Mouse (Mus musculus) liver, embryonic 11.5 days (tissue): ENCODE measurements around the gene Nkx2-5. TPM values are rescaled to one million over a fixed set of nuclear protein-coding genes. Genes with fewer than 3 reads are reported as not detected.

ENCODE experiments used
- ATAC-seq: fragments of 200-750 bp; cut with Nextera tagmentation; replicated peaks from 2 replicates; pipeline ENCODE4 v1.8.0; 2017; ENCODE audit warnings: moderate number of reproducible peaks, mild to moderate bottlenecking, moderate TSS enrichment, moderate library complexity; ENCODE audit not compliant: low FRiP score
- DNase-seq: peaks from one replicate; pipeline ENCODE4 v3.0.0-alpha.2; 2017; ENCODE audit warnings: low spot score
- H3K27ac ChIP-seq: fragments of 300-500 bp; sonication (generic); 2 replicates; pipeline ENCODE4 v1.5.1; 2014; ENCODE audit warnings: mild to moderate bottlenecking, low read depth, low read length, control low read depth
- H3K27me3 ChIP-seq: fragments of 300-500 bp; sonication (generic); replicated peaks from 2 replicates; pipeline ENCODE4 v1.6.1; 2014; ENCODE audit warnings: low read length, mixed read lengths; ENCODE audit not compliant: control insufficient read depth, insufficient read depth
- H3K36me3 ChIP-seq: fragments of 300-500 bp; sonication (generic); 2 replicates; pipeline ENCODE4 v1.6.1; 2014; ENCODE audit warnings: mild to moderate bottlenecking, low read length, moderate library complexity, mixed read lengths; ENCODE audit not compliant: control insufficient read depth, insufficient read depth
- H3K4me1 ChIP-seq: fragments of 300-500 bp; sonication (generic); replicated peaks from 2 replicates; pipeline ENCODE4 v1.6.1; 2014; ENCODE audit warnings: low read length, mixed read lengths; ENCODE audit not compliant: control insufficient read depth, insufficient read depth
- H3K4me2 ChIP-seq: fragments of 300-500 bp; sonication (generic); 2 replicates; pipeline ENCODE4 v1.6.1; 2014; ENCODE audit warnings: mild to moderate bottlenecking, control low read depth, moderate library complexity
- H3K4me3 ChIP-seq: fragments of 300-500 bp; sonication (generic); 2 replicates; pipeline ENCODE4 v1.5.1; 2014; ENCODE audit warnings: low read depth, low read length, control low read depth
- H3K9ac ChIP-seq: fragments of 300-500 bp; sonication (generic); 2 replicates; pipeline ENCODE4 v1.6.1; 2014; ENCODE audit warnings: low read depth, low read length, control low read depth
- H3K9me3 ChIP-seq: fragments of 300-500 bp; sonication (generic); 2 replicates; pipeline ENCODE4 v1.6.1; 2016; ENCODE audit warnings: low read length, inconsistent platforms, mixed read lengths; ENCODE audit not compliant: control insufficient read depth
- WGBS: fragments of 180-500 bp; shearing (Covaris S2); extraction: QIAGEN DNeasy Blood & Tissue Kit; methylation state at CpG from one replicate; pipeline ENCODE4 v1.1.7; 2014; 5-methylcytosine and 5-hydroxymethylcytosine counted together
- polyA plus RNA-seq: library from polyadenylated mRNA; unstranded; fragments of >200 nt; fragmentation: Nextera tagmentation; extraction: Ambion mirVana; gene quantifications from 2 replicates; pipeline ENCODE4 v1.2.1, GENCODE M21; 2014

Nkx2-5 gene
- polyA plus RNA-seq, 1 experiment from 2014 or later: 2.1 TPM

DNA sequence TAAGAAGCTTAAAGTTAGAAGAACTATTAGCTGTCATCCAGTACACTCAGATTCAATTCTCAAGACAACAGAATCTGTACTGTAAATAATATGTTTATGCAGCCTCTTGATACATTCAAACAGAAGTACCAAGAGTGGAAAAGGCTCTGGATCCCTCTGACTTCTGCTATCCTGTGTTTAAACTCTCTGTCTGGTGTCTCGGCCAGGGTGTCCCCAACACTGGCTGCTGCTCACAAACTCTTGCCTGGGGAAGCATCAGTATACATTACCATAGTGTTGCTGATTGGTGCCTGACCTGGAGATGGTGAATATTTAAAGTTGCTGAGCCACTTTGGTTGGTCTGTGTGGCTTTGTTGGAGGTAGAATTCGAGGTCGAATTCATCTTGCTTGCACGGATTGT is 17.0 kb upstream of the Nkx2-5 start:
- H3K9me3 ChIP-seq: no peaks in the 10 kb centered on the region
- no peaks in the 10 kb centered on the region for H3K36me3 ChIP-seq
- no peaks in the 10 kb centered on the region for H3K4me1 ChIP-seq
- no peak overlapping the region for H3K4me2 ChIP-seq
- no peak overlapping the region for H3K27ac ChIP-seq
- 71% methylated on average over 4 of the region's 4 CpGs for WGBS
- DNase-seq: no peak
- H3K4me3 ChIP-seq: no peak overlapping the region
- peaks cover 37% of the 10 kb centered on the region for H3K27me3 ChIP-seq
- ATAC-seq: no peak
- H3K9ac ChIP-seq: no peak overlapping the region

DNA sequence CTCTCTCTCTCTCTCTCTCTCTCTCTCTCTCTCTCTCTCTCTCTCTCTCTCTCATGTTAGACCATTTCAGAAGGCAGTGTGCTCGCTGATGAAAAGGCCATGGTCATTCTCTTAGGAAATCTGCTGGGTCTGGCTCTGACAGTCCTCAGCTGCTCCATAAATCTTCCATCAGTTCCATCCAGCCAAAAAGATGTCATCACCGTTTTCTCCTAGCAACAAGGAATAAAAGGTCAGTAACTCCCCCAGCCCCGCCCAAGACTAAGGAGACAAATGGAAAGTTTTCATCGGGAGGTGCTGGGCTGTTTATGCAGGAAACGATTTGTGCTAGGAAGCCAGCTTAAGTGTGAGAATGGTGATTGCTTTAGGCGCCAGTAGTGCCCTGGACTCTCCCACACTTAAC is 16.6 kb upstream of the Nkx2-5 start:
- no peak overlapping the region for H3K9ac ChIP-seq
- no peak for DNase-seq

DNA sequence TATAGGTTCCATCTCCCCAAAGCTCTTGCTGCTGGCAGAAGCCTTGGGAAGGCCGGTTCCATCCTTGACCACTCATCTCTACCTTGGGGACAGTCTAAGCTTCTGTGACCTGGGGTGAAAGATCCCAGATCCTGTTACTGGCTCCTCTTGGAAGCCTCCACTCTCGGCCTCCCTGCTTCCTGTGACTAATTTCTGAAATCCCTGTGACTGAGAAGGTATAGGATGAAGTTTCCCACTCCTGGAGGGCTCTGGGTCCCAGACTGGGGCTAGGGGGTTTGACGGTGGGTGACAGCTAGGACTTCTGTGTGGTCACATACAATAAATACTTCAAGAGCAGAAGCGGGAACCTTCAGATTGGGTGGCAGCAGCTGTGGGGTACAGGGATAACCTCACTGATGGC is 16.1 kb upstream of the Nkx2-5 start:
- no peak for DNase-seq
- Histone ChIP-seq H3K27ac (no peak overlapping the region), H3K4me1 (no peaks in the 10 kb centered on the region), H3K27me3 (peaks cover 46% of the 10 kb centered on the region), H3K4me2 (no peak overlapping the region), H3K36me3 (no peaks in the 10 kb centered on the region), H3K4me3 (no peak overlapping the region), H3K9me3 (no peaks in the 10 kb centered on the region), H3K9ac (no peak overlapping the region)
- 37% methylated on average over 4 of the region's 4 CpGs for WGBS
- no peak for ATAC-seq

More for the DNA sequence above, 16.6 kb upstream of the Nkx2-5 start:
- Histone ChIP-seq H3K9me3 (no peaks in the 10 kb centered on the region), H3K4me2 (no peak overlapping the region), H3K4me3 (no peak overlapping the region), H3K4me1 (no peaks in the 10 kb centered on the region), H3K27me3 (peaks cover 41% of the 10 kb centered on the region), H3K36me3 (no peaks in the 10 kb centered on the region), H3K27ac (no peak overlapping the region)
- 14% methylated on average over 6 of the region's 6 CpGs for WGBS
- ATAC-seq: no peak

DNA sequence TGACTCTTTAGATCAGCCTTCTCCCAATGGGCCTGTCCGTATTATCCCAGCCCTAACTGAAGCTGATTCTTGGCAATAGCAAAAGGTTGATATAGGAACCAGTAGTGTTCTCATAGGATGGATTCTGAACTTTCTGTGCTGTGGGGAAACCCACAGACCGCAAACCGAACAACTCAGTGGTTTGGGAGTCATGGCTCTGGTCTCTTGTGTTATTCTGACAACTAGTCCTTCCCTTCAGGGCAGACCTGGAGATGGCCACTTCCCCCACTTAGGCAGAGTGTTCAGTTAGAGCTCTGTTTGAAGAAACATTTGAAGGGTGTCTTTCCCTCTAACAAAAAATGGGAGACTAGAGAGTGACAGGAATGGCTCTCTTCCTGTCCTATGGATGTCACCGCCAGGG is 7.5 kb upstream of the Nkx2-5 start:
- Histone ChIP-seq H3K27me3 (peaks cover 91% of the 10 kb centered on the region), H3K9me3 (no peaks in the 10 kb centered on the region), H3K4me3 (no peak overlapping the region), H3K36me3 (no peaks in the 10 kb centered on the region), H3K4me2 (no peak overlapping the region), H3K9ac (no peak overlapping the region), H3K27ac (no peak overlapping the region), H3K4me1 (peaks cover 10% of the 10 kb centered on the region; the same call in 1 of the 2 replicates)
- DNase-seq (no peak), ATAC-seq (no peak)
- WGBS: 7% methylated on average over 4 of the region's 4 CpGs

DNA sequence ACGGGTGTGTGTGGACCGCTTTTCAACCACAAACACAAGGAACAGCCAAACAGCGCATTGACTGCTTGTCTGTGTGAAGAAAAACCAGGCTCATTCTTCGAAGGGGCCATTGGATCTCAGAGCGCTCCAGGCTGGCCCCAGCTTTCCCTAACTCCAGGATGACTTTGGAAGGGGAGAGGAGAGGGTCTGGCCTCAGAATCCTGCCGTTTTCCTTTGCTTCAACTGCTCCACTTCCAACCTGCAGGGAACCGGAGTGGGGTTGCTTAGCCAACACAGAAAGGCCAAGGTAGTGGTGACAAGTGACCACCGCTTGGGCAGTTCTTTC is 6.3 kb upstream of the Nkx2-5 start:
- no peak for ATAC-seq
- 6% methylated on average over 8 of the region's 8 CpGs for WGBS

DNA sequence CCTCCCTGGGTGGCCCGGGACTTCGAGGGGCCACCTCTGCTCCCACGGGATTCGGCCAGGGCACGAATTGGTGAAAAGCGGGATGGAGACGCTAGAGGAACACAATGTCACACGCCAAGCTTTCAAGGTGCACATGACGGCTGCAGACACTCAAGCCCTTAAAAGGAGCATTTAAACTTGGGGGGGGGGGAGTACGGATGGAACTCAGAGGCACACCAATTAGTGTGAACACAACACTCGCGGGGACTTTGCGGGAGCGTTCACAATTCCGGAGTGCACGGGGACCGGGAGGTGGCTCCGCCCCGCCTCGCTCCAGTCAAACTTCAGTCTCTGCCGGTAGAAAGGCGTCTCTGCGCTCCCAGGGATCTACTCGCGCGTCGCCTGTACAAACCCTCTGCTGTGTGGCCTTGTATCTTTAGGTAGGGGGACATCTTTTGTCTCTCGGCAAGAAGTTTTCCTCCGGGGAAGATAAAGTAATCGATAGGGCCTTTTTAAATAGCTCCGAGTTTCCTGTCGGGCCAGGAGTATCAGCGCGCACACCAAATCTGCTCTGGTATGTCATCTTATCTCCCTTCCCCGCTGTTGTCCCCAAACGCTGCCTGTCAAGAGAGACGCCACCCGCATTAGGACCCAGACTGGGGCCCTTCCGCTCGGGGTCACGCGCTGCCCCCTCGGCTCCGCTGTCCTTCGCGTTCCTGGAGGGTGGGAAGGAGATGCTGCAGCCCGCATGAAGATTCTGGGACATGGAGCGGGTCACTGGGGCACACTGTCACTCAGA is 5.7 kb upstream of the Nkx2-5 start:
- Histone ChIP-seq H3K4me2 (peak overlapping the region; percentile 59), H3K9me3 (no peaks in the 10 kb centered on the region), H3K4me1 (peaks cover 10% of the 10 kb centered on the region; the same call in 1 of the 2 replicates), H3K27ac (no peak overlapping the region), H3K9ac (no peak overlapping the region), H3K36me3 (no peaks in the 10 kb centered on the region), H3K4me3 (peak overlapping the region; percentile 30), H3K27me3 (peaks cover 89% of the 10 kb centered on the region)
- WGBS: under 1% methylated on average over 48 of the region's 48 CpGs
- DNase-seq: no peak
- no peak for ATAC-seq

More for the DNA sequence above, 6.3 kb upstream of the Nkx2-5 start:
- no peak overlapping the region for H3K9ac ChIP-seq
- peaks cover 10% of the 10 kb centered on the region; the same call in 1 of the 2 replicates for H3K4me1 ChIP-seq
- H3K27me3 ChIP-seq: peaks cover 89% of the 10 kb centered on the region
- H3K36me3 ChIP-seq: no peaks in the 10 kb centered on the region
- no peaks in the 10 kb centered on the region for H3K9me3 ChIP-seq
- peak overlapping the region; percentile 30; the same call in 1 of the 2 replicates for H3K4me3 ChIP-seq
- DNase-seq: no peak
- no peak overlapping the region for H3K27ac ChIP-seq
- H3K4me2 ChIP-seq: peak overlapping the region; percentile 59; the same call in 1 of the 2 replicates

DNA sequence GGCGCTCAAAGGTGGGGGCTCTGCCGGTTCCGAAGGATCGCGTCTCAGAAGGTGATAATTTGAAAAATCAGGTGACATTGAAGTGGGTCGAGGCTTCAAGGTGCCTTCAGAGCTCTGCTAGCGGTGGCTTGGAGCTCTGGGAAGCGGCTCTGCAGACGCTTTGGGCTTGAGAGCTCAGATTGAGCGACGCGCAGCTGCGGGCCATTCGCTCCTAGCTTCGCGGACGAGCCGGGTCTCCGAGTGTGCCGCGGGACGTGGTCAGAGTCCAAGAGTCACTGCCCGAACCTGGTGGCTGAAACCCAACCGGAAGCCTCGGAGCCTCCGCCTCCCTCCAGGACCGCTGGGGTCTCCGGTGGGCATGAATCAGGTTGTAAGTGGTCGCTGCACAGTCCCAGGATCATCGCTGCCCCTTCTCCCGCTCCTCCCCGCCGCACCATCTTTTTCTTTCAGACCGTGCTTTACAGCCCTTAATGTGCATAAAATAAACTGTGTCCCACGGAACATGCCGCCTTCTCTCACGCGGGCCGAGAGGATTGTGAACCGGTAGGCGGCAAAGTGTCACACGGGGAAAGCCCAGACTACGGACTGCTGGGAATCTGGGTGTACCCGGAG is 5.0 kb upstream of the Nkx2-5 start:
- Histone ChIP-seq H3K36me3 (no peaks in the 10 kb centered on the region), H3K9me3 (no peaks in the 10 kb centered on the region), H3K4me3 (peak overlapping the region; percentile 30), H3K4me2 (peak overlapping the region; percentile 59), H3K27ac (no peak overlapping the region), H3K27me3 (peaks cover 90% of the 10 kb centered on the region), H3K9ac (no peak overlapping the region), H3K4me1 (peaks cover 10% of the 10 kb centered on the region; the same call in 1 of the 2 replicates)
- DNase-seq (no peak), ATAC-seq (no peak)
- WGBS: 1% methylated on average over 44 of the region's 44 CpGs

DNA sequence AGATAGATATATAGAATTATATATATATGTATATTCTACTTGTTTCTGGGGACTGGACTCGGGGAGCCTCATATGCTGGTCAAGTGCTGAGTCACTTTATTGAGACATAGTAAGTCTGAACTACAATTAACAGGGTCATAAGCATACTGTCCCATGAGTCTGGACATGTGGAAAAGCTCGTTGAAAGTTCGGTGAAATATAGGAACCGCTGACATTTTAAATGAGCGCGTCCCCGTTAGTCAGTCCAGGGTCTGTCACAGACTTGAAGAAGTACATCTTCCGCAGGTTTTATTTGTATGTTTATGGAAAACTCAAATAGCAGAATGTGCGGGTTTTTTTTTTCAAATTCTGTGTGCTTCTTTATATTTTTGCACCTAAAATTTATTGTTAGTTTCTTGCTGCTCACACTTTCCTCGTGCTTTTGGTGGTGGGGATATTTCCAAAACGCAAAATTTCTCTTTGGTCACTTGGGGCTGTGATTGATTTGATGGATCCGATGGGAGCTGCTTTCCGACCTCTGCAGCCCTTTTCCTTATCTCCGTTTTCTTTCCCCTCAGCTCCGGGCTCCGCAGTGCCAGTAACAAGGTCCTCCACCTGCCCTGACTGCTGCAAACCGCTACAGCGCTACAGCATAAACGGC is 4.4 kb upstream of the Nkx2-5 start:
- ATAC-seq: no peak
- 5% methylated on average over 19 of the region's 19 CpGs for WGBS
- H3K4me2 ChIP-seq: peak overlapping the region; percentile 59
- peak overlapping the region; percentile 30; the same call in 1 of the 2 replicates for H3K4me3 ChIP-seq
- H3K4me1 ChIP-seq: peaks cover 13% of the 10 kb centered on the region; the same call in 1 of the 2 replicates
- H3K27me3 ChIP-seq: peaks cover 90% of the 10 kb centered on the region
- no peak overlapping the region for H3K9ac ChIP-seq
- no peak overlapping the region for H3K27ac ChIP-seq
- no peak for DNase-seq
- no peaks in the 10 kb centered on the region for H3K9me3 ChIP-seq
- no peaks in the 10 kb centered on the region for H3K36me3 ChIP-seq
